Comparison of ENCODE assay signal across 24 mouse cellular contexts in genomic region chr11:75343096-75343495, GRCm38 (mm10).
"Had no signal": no experiment of that assay in that cellular context is flagged by ENCODE, and none has a peak within 500 bp of the region (broad histone marks: within the 10 kb centered on the region; RNA-seq: fewer than 3 reads in every experiment).

No protein-coding gene starts in this region.

- H3K27ac ChIP-seq: gastrocnemius, adult 2 months; heart, adult 2 months; hindbrain, embryonic 10.5 days; hindbrain, embryonic 12.5 days; hindbrain, embryonic 14.5 days; layer of hippocampus, adult 2 months; left cerebral cortex, adult 2 months; limb, embryonic 10.5 days; limb, embryonic 12.5 days had no signal

- DNase-seq: gastrocnemius, adult 2 months; gastrocnemius, postnatal 10 days; gastrocnemius, postnatal 25 days; heart, adult 2 months; heart, postnatal 14 days; heart, postnatal 4 days; kidney, adult 18-20 months; kidney, adult 8-10 months; kidney, postnatal 10 days; kidney, postnatal 25 days; kidney, postnatal 4 days; liver had no signal

- ATAC-seq: forebrain, embryonic 16.5 days; hindbrain, embryonic 16.5 days; inflammation-experienced regulatory T-cells, adult 6 months; intestine, postnatal 0 days had no signal

- H3K27me3 ChIP-seq: heart, embryonic 12.5 days; hindbrain, embryonic 12.5 days; limb, embryonic 12.5 days had no signal

- H3K4me3 ChIP-seq: gastrocnemius, adult 2 months; heart, adult 2 months; heart, embryonic 12.5 days; hindbrain, embryonic 10.5 days; hindbrain, embryonic 12.5 days; layer of hippocampus, adult 2 months; left cerebral cortex, adult 2 months; limb, embryonic 10.5 days; limb, embryonic 12.5 days had no signal

- H3K9ac ChIP-seq: heart, embryonic 12.5 days; hindbrain, embryonic 12.5 days; hindbrain, embryonic 14.5 days; limb, embryonic 12.5 days had no signal

- H3K4me2 ChIP-seq: heart, embryonic 12.5 days; hindbrain, embryonic 12.5 days; hindbrain, embryonic 14.5 days; limb, embryonic 12.5 days had no signal

- H3K9me3 ChIP-seq: heart, embryonic 12.5 days; hindbrain, embryonic 10.5 days; hindbrain, embryonic 12.5 days; limb, embryonic 10.5 days; limb, embryonic 12.5 days had no signal
